Mouse (Mus musculus) small intestine, adult 2 months (tissue): ENCODE data around the gene Tagap1.
"Not testable (repeated sequence)": the region's sequence is repeated elsewhere in the genome, so short reads cannot be mapped to it uniquely, and the experiment has no call there.

Source experiments
- CTCF ChIP-seq: fragments of 200-500 bp; IDR thresholded peaks from 2 replicates; pipeline ENCODE4 v1.5.1; 2012; ENCODE audit warnings: low read depth, mild to moderate bottlenecking, control low read depth, inconsistent platforms, low read length, moderate library complexity, mixed read lengths; ENCODE audit not compliant: insufficient replicate concordance, insufficient read length; ENCODE audit errors: extremely low read depth
- POLR2A ChIP-seq: fragments of 200-500 bp; IDR thresholded peaks from 2 replicates; pipeline ENCODE4 v1.6.1; 2012; ENCODE audit warnings: low read depth, mild to moderate bottlenecking, control low read depth, inconsistent platforms, low read length, moderate library complexity

- not testable (repeated sequence) for TF ChIP-seq CTCF, POLR2A
These were observed 13.3 kb downstream of the Tagap1 start for GRCm38 (mm10) chr17:6947637-6947983.
